Mouse (Mus musculus): ENCODE measurements around the gene Polr2e.

Gene Polr2e

GRCm38 (mm10) chr10:80036832-80037231 is 2.8 kb downstream of the Polr2e start:
- DNase-seq (ENCODE audit: low read depth in 2 of 2, low spot score in 2 of 2): no peak

- no peak for DNase-seq (ENCODE audit: low read depth in 2 of 2, low spot score in 2 of 2)
Measured at GRCm38 (mm10) chr10:80035686-80036085, 3.9 kb downstream of the Polr2e start.

GRCm38 (mm10) chr10:80035148-80035547 is 4.4 kb downstream of the Polr2e start:
- no peak for DNase-seq (ENCODE audit: low read depth in 2 of 2, low spot score in 2 of 2)

GRCm38 (mm10) chr10:80033511-80034391 is 5.8 kb downstream of the Polr2e start:
- no peak for DNase-seq (ENCODE audit: low read depth in 2 of 2, low spot score in 2 of 2)

- peak; percentile 48 to 66 for DNase-seq (ENCODE audit: low read depth in 2 of 2, low spot score in 2 of 2)
Measured at GRCm38 (mm10) chr10:80032799-80033480, 6.7 kb downstream of the Polr2e start.

GRCm38 (mm10) chr10:80030736-80031135 is 8.9 kb downstream of the Polr2e start:
- DNase-seq (ENCODE audit: low read depth in 2 of 2, low spot score in 2 of 2): no peak

- DNase-seq (ENCODE audit: low read depth in 2 of 2, low spot score in 2 of 2): no peak
Measured at GRCm38 (mm10) chr10:80030191-80030590, 9.4 kb downstream of the Polr2e start.

GRCm38 (mm10) chr10:80028521-80028846 is 11.1 kb downstream of the Polr2e start:
- no peak for DNase-seq (ENCODE audit: low read depth in 2 of 2, low spot score in 2 of 2)

- no peak for DNase-seq (ENCODE audit: low read depth in 2 of 2, low spot score in 2 of 2)
Measured at GRCm38 (mm10) chr10:80027681-80028520, 11.7 kb downstream of the Polr2e start.

- DNase-seq (ENCODE audit: low read depth in 2 of 2, low spot score in 2 of 2): no peak
Measured at GRCm38 (mm10) chr10:80025889-80026288, 13.7 kb downstream of the Polr2e start.

GRCm38 (mm10) chr10:80025463-80025862 is 14.1 kb downstream of the Polr2e start:
- no peak for DNase-seq (ENCODE audit: low read depth in 2 of 2, low spot score in 2 of 2)

- DNase-seq (ENCODE audit: low read depth in 2 of 2, low spot score in 2 of 2): no peak
Measured at GRCm38 (mm10) chr10:80025044-80025347, 14.6 kb downstream of the Polr2e start.

- DNase-seq (ENCODE audit: low read depth in 2 of 2, low spot score in 2 of 2): peak; percentile 69 to 80
Measured at GRCm38 (mm10) chr10:80024229-80025043, 15.2 kb downstream of the Polr2e start.

GRCm38 (mm10) chr10:80023758-80024157 is 15.8 kb downstream of the Polr2e start:
- DNase-seq (ENCODE audit: low read depth in 2 of 2, low spot score in 2 of 2): no peak

GRCm38 (mm10) chr10:80022806-80023205 is 16.8 kb downstream of the Polr2e start:
- DNase-seq (ENCODE audit: low read depth in 2 of 2, low spot score in 2 of 2): no peak

- peak; percentile 48 to 57 for DNase-seq (ENCODE audit: low read depth in 2 of 2, low spot score in 2 of 2)
Measured at GRCm38 (mm10) chr10:80022164-80022563, 17.4 kb downstream of the Polr2e start.

GRCm38 (mm10) chr10:80021320-80021641 is 18.3 kb downstream of the Polr2e start:
- no peak for DNase-seq (ENCODE audit: low read depth in 2 of 2, low spot score in 2 of 2)

GRCm38 (mm10) chr10:80020603-80021319 is 18.8 kb downstream of the Polr2e start:
- DNase-seq (ENCODE audit: low read depth in 2 of 2, low spot score in 2 of 2): no peak

- no peak for DNase-seq (ENCODE audit: low read depth in 2 of 2, low spot score in 2 of 2)
Measured at GRCm38 (mm10) chr10:80020191-80020590, 19.4 kb downstream of the Polr2e start.

- no peak for DNase-seq (ENCODE audit: low read depth in 2 of 2, low spot score in 2 of 2)
Measured at GRCm38 (mm10) chr10:80019471-80020131, 20.0 kb downstream of the Polr2e start.

Data from CD8-positive naive resting alpha-beta T cell, adult 2 months (primary cell).